Mouse (Mus musculus): ENCODE data around the gene Omt2b.
"Not testable (repeated sequence)": the region's sequence is repeated elsewhere in the genome, so short reads cannot be mapped to it uniquely, and the experiment has no call there.

DNA sequence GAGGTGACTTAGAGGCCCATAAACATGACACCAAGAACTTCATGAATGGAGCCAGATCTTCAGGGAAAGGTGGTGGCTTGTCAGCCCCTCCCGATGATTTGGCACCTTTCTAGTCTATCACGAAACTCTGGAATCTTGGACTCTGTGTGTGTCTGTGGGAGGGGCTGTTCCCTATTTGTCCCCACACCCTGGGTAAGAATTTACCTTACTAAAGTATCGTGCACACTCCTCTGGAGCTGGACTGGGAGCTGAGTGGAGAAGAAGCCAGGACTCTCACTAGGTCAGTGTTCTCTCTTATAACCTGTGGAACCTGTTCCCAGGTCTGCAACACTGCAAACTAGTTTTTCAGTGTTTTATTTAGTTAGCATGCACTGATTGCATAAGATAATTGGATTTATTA, 37.7 kb upstream of the Omt2b start, which contains the start of gene Gm10639:
- not testable (repeated sequence) for TF ChIP-seq CTCF, POLR2A (IDR thresholded peaks at IDR 0.05; ENCODE audit: insufficient read depth, low read depth, low read length)

Measured in olfactory bulb, adult 2 months (tissue).